Mouse (Mus musculus): ENCODE measurements at regions not wholly inside any gene's neighbourhood (a gene's known extent, or its start where the extent isn't known, plus 50 kb on each side); places are given as distances from the start of the nearest gene placed in this dataset.

DNA sequence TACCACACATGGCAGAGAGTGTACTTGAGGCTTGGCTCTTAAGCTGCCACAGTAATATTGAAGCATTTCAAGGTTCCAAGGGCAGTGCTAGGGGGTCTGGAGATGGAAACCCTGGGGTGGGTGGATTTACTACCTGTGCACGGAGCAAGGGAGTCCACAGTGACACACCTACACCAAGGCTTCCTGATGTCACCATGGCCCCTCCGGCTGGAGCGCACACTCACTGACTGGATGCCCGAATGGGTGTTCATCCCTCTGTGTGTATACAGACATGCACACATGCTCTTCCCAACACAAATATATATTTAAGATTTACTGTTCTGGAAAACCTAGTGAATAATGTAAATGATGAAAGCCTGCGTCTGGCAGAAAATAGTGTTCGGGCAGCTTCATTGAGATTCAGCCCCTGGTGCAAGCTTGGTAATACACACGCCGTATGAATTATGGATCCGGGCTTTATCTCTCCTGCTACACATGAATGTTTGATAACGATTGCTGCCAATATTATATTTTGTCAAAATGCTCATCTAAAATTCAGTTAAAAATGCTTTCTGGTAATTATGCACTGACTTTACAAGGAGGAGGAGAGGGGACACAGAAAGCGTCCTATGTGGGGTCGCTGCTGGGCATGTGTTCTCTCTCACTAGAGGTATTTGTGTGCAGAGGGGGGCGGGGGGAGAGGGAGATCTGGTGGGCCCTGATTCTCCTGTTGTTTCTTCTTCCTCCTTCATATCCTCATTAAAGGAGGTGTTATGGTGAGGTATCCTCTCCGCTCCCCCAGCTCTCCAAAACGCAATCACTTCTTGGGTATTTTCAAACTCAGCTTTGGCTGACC lies 205.8 kb upstream of the Zmiz1 start:
- TF ChIP-seq CTCF (conservative IDR thresholded peaks at IDR 0.05; ENCODE audit: low read length) (no peak), NANOG (IDR thresholded peaks at IDR 0.05; ENCODE audit: borderline replicate concordance, low read length) (no peak), POU5F1 (IDR thresholded peaks at IDR 0.05; ENCODE audit: borderline replicate concordance, low read length) (no peak)
